Comparison of ENCODE assay signal across 14 mouse cellular contexts in genomic region chr2:58323274-58323673, GRCm38 (mm10). TPM values are rescaled to one million over a fixed set of nuclear protein-coding genes. Genes with fewer than 3 reads are reported as not detected.
"Had no signal": no experiment of that assay in that cellular context is flagged by ENCODE, and none has a peak within 500 bp of the region (broad histone marks: within the 10 kb centered on the region; RNA-seq: fewer than 3 reads in every experiment).

No protein-coding gene starts in this region.

- H3K9me3 ChIP-seq: limb, embryonic 13.5 days; midbrain, embryonic 12.5 days; neural tube, embryonic 13.5 days had no signal

- ATAC-seq: midbrain, embryonic 16.5 days had no signal

- H3K27me3 ChIP-seq: limb, embryonic 13.5 days; midbrain, embryonic 12.5 days; neural tube, embryonic 13.5 days had no signal

- DNase-seq: kidney, adult 2 months; kidney, postnatal 36 days; layer of hippocampus, adult 9-11 months; layer of hippocampus, postnatal 36 days; left cerebral cortex, postnatal 4 days; right cerebral cortex, adult 18-20 months; right cerebral cortex, postnatal 25 days; thymus, postnatal 36 days had no signal

- H3K4me3 ChIP-seq: limb, embryonic 13.5 days; midbrain, embryonic 12.5 days; neural tube, embryonic 13.5 days had no signal

- H3K27ac ChIP-seq: limb, embryonic 13.5 days; liver, embryonic 14.5 days; midbrain, embryonic 12.5 days; neural tube, embryonic 13.5 days had no signal

- H3K9ac ChIP-seq: limb, embryonic 13.5 days; liver, embryonic 14.5 days; midbrain, embryonic 12.5 days had no signal

- H3K36me3 ChIP-seq: limb, embryonic 13.5 days; midbrain, embryonic 12.5 days; neural tube, embryonic 13.5 days had no signal

RNA-seq across cellular contexts. Expression of gene Acvr1c, which starts 34.4 kb away (rescaled TPM):
- polyA plus RNA-seq: liver, adult 2 months had no signal
